Mouse (Mus musculus) activated CD4-positive, CD25-positive, alpha-beta regulatory T cell, adult 4 months (primary cell): ENCODE results near the gene Supt5. TPM values are rescaled to one million over a fixed set of nuclear protein-coding genes. Genes with fewer than 3 reads are reported as not detected.

Experiments
- ATAC-seq: one replicate; pipeline ENCODE4 v1.8.0; 2017
- polyA plus RNA-seq, 2 experiments: library from polyadenylated mRNA; unstranded; fragments of 100-300 nt; shearing (Covaris generic); gene quantifications; one replicate each; pipeline ENCODE4 v1.2.1; 2017

Supt5 gene
- polyA plus RNA-seq, 2 experiments from 2014 or later: 68.7 to 110 TPM

- no peak for ATAC-seq
Measured at GRCm38 (mm10) chr7:28298837-28299625, 39.5 kb downstream of the Supt5 start.

GRCm38 (mm10) chr7:28294481-28294880 is 44.1 kb downstream of the Supt5 start:
- ATAC-seq: no peak

DNA sequence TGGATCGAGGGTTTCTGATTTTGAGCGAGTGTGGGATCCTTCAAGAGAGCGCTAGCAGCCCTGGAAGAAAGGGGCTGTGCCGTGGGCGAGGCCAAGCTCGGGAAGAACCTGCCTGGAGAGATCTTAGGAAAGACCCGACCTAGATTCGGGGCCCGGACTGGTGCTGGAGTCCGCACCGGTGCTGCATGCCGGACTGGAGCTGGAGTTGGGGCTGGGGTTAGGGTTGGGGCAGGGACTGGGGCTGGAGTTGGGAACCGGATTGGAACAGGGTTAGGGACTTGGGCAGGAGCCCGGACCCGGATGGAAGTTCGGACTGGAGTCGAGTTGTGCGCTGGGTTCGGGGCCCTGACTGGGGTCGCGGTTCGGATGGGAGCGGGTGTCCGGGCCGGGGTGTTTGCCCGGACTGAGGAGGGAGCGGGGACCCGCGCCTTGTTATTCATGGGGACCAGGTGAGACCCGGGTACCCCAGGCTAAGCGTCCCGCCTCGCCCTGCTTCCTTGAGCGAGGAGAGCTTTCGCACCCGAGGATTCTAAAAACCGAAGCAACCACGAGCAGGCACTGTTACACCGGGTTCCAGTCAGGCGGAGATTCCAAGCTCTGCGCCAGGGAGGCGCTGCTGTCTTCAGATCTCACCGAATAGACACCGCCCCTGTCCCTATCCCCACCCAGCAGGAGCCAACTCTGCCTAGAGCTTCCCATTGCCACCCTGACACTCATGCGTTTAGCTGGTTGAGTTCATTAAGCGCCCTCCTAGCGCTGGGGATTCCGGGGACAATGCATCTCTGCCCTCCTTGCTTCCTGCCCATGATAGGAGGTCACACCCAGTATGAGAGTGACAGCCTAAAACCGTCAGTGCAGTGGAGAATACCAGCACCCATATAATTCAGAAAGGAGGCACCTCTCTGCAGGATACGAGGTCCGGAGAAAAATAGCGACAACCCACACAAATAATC is 47.6 kb downstream of the Supt5 start, which contains the start of gene Selenov:
Gene Selenov (minus strand): TSS at position 549 of the 953 bp plus-strand sequence.
- ATAC-seq: no peak

- no peak for ATAC-seq
Measured at GRCm38 (mm10) chr7:28290165-28290564, 48.4 kb downstream of the Supt5 start.

DNA sequence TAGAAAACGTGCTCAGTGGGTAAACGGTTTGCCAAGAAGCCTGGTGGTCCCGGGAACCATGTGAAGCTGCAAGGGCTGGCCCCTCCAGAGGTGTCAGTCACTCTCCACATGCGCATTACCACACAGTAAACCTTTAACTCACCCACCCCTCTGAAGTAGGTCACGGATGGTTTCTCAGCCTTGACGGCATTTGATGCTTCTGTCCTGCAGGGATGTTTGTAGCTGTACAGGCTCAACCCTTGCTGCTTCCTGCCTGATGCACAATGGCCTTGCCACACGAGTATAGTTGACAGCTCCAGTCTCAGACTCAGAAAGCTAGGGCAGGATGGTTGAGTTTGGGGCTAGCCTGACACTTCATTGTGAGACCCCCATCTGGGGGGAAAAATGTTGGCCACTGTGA is 57.9 kb downstream of the Supt5 start:
- no peak for ATAC-seq

DNA sequence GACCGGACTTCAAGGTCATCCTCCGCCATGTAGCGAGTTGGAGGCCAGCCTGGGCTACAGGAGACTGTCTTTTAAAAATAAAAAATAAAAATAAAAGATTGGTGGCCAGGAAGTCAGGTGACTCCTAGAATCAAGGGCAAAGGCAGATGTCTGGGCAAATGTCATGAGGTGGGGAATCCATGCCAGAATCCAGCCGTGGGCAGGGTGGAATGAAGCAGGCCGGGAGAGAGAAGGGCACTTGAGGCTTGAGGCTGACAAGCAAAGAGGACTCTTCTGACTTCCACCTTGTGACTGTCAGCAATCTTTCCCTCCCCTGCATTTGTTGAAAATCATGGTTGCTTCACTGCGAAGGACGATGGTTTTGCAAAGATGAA is 60.3 kb downstream of the Supt5 start:
- no peak for ATAC-seq

- ATAC-seq: peak; percentile 54
Measured at GRCm38 (mm10) chr7:28277615-28278278, 60.8 kb downstream of the Supt5 start, which contains the start of gene Eid2b. Gene Eid2b (plus strand): TSS chr7:28277739.

DNA sequence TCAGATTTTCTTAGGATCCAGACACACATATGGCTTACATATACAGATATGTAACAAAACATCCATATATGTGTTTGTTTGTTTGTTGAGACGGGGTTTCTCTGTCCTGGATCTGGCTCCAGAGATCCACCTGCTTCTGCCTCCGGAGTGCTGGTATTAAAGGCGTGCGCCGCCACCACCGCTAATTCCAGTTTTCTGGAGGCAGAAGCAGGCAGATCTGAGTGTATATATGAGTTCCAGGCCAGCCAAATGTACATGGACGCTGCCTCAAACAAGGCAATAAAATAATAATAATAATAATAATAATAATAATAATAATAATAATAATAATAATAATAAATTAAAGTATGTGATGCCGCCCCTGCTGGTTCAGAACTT is 61.3 kb downstream of the Supt5 start:
- no peak for ATAC-seq

DNA sequence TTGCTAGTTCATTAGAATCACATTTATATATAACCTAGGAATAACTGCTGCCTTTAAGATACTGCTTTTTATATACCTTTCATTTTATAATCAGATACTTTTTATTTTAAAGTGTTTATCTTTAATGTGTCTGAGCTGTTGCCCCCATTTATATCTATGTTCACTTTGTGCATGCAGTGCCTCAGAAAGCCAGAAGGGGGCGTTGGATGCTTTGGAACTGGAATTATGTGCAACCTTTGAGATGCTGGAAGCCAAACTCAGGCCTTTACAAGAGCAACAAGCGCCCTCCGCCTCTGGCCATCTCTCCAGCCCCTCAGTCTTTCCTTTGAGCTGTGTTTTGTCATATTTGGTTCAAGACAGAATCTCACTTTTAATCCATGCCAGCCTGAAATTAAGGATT is 66.8 kb downstream of the Supt5 start:
- ATAC-seq: no peak

- ATAC-seq: no peak
Measured at GRCm38 (mm10) chr7:28269355-28269754, 69.2 kb downstream of the Supt5 start.

DNA sequence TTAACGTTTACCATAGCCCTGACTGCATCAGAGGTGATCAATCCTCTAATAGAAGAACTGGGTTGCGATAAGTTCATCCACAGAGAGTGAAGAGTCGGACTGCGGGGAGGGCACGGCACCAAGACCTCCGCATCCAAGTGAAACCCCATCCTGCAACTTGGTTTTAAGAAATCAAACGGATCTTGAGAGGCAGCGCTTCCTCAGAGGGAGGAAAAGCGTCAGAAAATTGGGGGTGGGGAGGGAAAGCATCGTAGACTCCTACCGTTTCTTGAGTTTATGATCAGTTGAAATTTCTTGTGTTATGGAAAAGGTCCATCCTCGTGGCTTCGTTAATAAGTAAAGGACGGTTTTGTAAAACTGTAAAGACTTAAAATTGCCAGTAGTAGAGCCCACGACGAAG is 70.0 kb downstream of the Supt5 start:
- ATAC-seq: no peak

DNA sequence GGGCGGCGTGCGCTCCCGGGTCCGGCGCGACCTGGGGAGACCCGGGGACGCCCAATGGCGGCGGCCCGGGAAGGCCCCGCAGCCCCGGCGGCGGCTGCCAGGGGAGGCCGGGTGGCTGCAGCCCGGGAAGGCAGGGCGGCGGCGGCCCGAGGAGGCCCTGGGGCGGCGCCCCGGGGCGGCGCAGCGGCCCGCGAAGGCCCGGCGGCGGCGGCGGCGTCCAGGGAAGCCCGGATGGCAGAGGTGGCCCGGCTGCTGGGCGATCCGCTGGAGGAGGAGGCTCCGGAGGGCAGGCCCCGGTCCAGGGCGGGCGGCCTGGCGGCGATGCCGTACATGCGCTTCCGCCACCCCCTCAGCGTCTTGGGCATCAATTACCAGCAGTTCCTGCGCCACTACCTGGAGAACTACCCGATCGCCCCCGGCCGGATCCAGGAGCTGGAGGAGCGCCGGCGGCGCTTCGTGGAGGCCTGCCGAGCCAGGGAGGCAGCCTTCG is 70.5 kb downstream of the Supt5 start:
- ATAC-seq: no peak

GRCm38 (mm10) chr7:28267129-28268041 is 71.2 kb downstream of the Supt5 start, which contains the start of gene Eid2:
Gene Eid2 (plus strand): TSS chr7:28267881.
- peak; percentile 36 for ATAC-seq

GRCm38 (mm10) chr7:28265391-28265790 is 73.2 kb downstream of the Supt5 start:
- ATAC-seq: no peak

Other genes with a start within 250 kb of the Supt5 start
- not detected for gene 9530053A07Rik, start 209.3 kb downstream of the Supt5 start, polyA plus RNA-seq
- gene Fbl, start 169.0 kb downstream of the Supt5 start, polyA plus RNA-seq: 10 to 100 TPM; 57.9 to 70.7 TPM
- gene Dyrk1b, start 159.3 kb downstream of the Supt5 start, polyA plus RNA-seq: 1 to 10 TPM; 1.2 to 1.5 TPM
- gene Eid2, start 70.9 kb downstream of the Supt5 start, polyA plus RNA-seq: under 1 TPM; 0.36 to 0.48 TPM
- 1 to 10 TPM; 1.0 to 1.1 TPM for gene Eid2b, start 61.0 kb downstream of the Supt5 start, polyA plus RNA-seq
- gene Selenov, start 47.6 kb downstream of the Supt5 start, polyA plus RNA-seq: not detected
- gene Dll3, start 36.5 kb downstream of the Supt5 start, polyA plus RNA-seq: under 1 TPM in 1 of 2 experiments, not detected in 1; 0.17 TPM
- 10 to 100 TPM; 31.2 to 41.1 TPM for gene Timm50, start 26.7 kb downstream of the Supt5 start, polyA plus RNA-seq
- 1,000 to 10,000 TPM; 1,380 to 1,513 TPM for gene Rps16, start 11.9 kb upstream of the Supt5 start, polyA plus RNA-seq
- 10 to 100 TPM; 61.5 to 70.3 TPM for gene Plekhg2, start 33.9 kb upstream of the Supt5 start, polyA plus RNA-seq
- gene Zfp36, start 41.5 kb upstream of the Supt5 start, polyA plus RNA-seq: 100 to 1,000 TPM; 107 to 125 TPM
- 10 to 100 TPM; 29.7 to 30.6 TPM for gene Med29, start 54.0 kb upstream of the Supt5 start, polyA plus RNA-seq
- 10 to 100 TPM; 49.2 to 65.4 TPM for gene Paf1, start 54.2 kb upstream of the Supt5 start, polyA plus RNA-seq
- gene Gmfg, start 98.7 kb upstream of the Supt5 start, polyA plus RNA-seq: 100 to 1,000 TPM; 694 to 773 TPM
- not detected for gene Lrfn1, start 113.2 kb upstream of the Supt5 start, polyA plus RNA-seq
- not detected for gene Ifnl2, start 171.7 kb upstream of the Supt5 start, polyA plus RNA-seq
- not detected for gene Ifnl3, start 184.1 kb upstream of the Supt5 start, polyA plus RNA-seq
- not detected for gene Sycn, start 202.1 kb upstream of the Supt5 start, polyA plus RNA-seq
- gene Nccrp1, start 208.5 kb upstream of the Supt5 start, polyA plus RNA-seq: not detected